Mouse (Mus musculus) left cerebral cortex, adult 2 months (tissue): ENCODE results near the gene Mepce. TPM values are rescaled to one million over a fixed set of nuclear protein-coding genes. Genes with fewer than 3 reads are reported as not detected.
A peak's percentile ranks its signal among the peaks of the same experiment; 100 is the strongest.

ENCODE experiments used
- DNase-seq, 2 experiments: peaks; one replicate each; pipeline ENCODE4 v3.0.0; 2021 to 2022; ENCODE audit warnings: low spot score in 2 of 2, mixed read lengths in 1 of 2; ENCODE audit errors: extremely low spot score in 1 of 2
- H3K27ac ChIP-seq: fragments of 200-600 bp; 2 replicates; pipeline ENCODE4 v1.8.1; 2022
- H3K4me3 ChIP-seq: fragments of 200-600 bp; 2 replicates; pipeline ENCODE4 v1.8.1; 2022
- CTCF ChIP-seq: fragments of 200-600 bp; IDR thresholded peaks from 2 replicates; pipeline ENCODE4 v1.8.1; 2022; ENCODE audit warnings: antibody characterized with exemption, mild to moderate bottlenecking, moderate library complexity
- intact Hi-C: fragments of 180-260 bp; cut with DNase I; formaldehyde crosslinking; loops from one replicate; pipeline ENCODE4 v1.15.1; 2025
- total RNA-seq, 2 experiments: library from RNA; stranded (reverse); gene quantifications; 2 replicates each; pipeline ENCODE4 v1.2.3; 2021

Gene Mepce
- total RNA-seq, 2 experiments from 2014 or later = 40.1 to 45.2 TPM

- TF ChIP-seq CTCF = no peak
- intact Hi-C loops = loop anchor here (5.0 kb wide), 2 partner anchors 213 to 233 kb away; partner anchors contain the start of genes Epo and Gnb2
- peak; percentile 87 to 90 for DNase-seq
- Histone ChIP-seq H3K27ac (peak within 1 kb of the TSS; percentile 66), H3K4me3 (peak within 1 kb of the TSS; percentile 77)
Observed at GRCm38 (mm10) chr5:137745214-137746171, 42.0 kb downstream of the Mepce start, which contains the start of gene Tsc22d4. Tsc22d4 (plus strand) TSS chr5:137745730.

- intact Hi-C loops = no loop called here
- TF ChIP-seq CTCF = no peak
- no peak overlapping the region for H3K27ac ChIP-seq
- H3K4me3 ChIP-seq = no peak overlapping the region
- DNase-seq = no peak
Observed at GRCm38 (mm10) chr5:137744197-137744596, 43.3 kb downstream of the Mepce start.

- Histone ChIP-seq H3K4me3 (no peak overlapping the region), H3K27ac (no peak overlapping the region)
- intact Hi-C loops = no loop called here
- DNase-seq = no peak
- TF ChIP-seq CTCF = no peak
Observed at GRCm38 (mm10) chr5:137742836-137743235, 44.6 kb downstream of the Mepce start.

- no peak overlapping the region; the same call in 1 of the 2 replicates for H3K4me3 ChIP-seq
- intact Hi-C loops = no loop called here
Observed at GRCm38 (mm10) chr5:137742048-137742447, 45.4 kb downstream of the Mepce start.

GRCm38 (mm10) chr5:137741023-137741931, 46.2 kb downstream of the Mepce start, which contains the start of gene Nyap1:
Nyap1 (minus strand) TSS chr5:137741607.
- Histone ChIP-seq H3K27ac (peak within 1 kb of the TSS; percentile 94), H3K4me3 (peak within 1 kb of the TSS; percentile 52)
- peak; percentile 92 for TF ChIP-seq CTCF
- intact Hi-C loops = loop anchor here (2.0 kb wide), 1 partner anchor 58 kb away; no protein-coding TSS in a partner anchor
- DNase-seq = peak; percentile 83 to 87

More at GRCm38 (mm10) chr5:137742048-137742447, 45.4 kb downstream of the Mepce start:
- no peak for TF ChIP-seq CTCF
- no peak overlapping the region; the same call in 1 of the 2 replicates for H3K27ac ChIP-seq
- DNase-seq = no peak

GRCm38 (mm10) chr5:137740506-137740905, 46.9 kb downstream of the Mepce start:
- DNase-seq = no peak
- Histone ChIP-seq H3K4me3 (peak overlapping the region; percentile 52), H3K27ac (peak overlapping the region; percentile 94)
- no peak for TF ChIP-seq CTCF
- intact Hi-C loops = loop anchor here (2.0 kb wide), 1 partner anchor 58 kb away; no protein-coding TSS in a partner anchor

GRCm38 (mm10) chr5:137739471-137739870, 48.0 kb downstream of the Mepce start:
- intact Hi-C loops = no loop called here
- TF ChIP-seq CTCF = no peak
- peak overlapping the region; percentile 52 for H3K4me3 ChIP-seq

GRCm38 (mm10) chr5:137738516-137738915, 48.9 kb downstream of the Mepce start:
- H3K27ac ChIP-seq = 0 out of 2 replicates have a peak overlapping the region, but pooled peaks have one; percentile 36
- intact Hi-C loops = no loop called here
- no peak for DNase-seq
- H3K4me3 ChIP-seq = peak overlapping the region; percentile 19; the same call in 1 of the 2 replicates
- TF ChIP-seq CTCF = peak; percentile 49

More at GRCm38 (mm10) chr5:137739471-137739870, 48.0 kb downstream of the Mepce start:
- no peak for DNase-seq
- no peak overlapping the region; the same call in 1 of the 2 replicates for H3K27ac ChIP-seq

- no peak for TF ChIP-seq CTCF
- intact Hi-C loops = no loop called here
- Histone ChIP-seq H3K4me3 (0 out of 2 replicates have a peak overlapping the region, but pooled peaks have one; percentile 18), H3K27ac (peak overlapping the region; percentile 28; the same call in 1 of the 2 replicates)
- no peak for DNase-seq
Observed at GRCm38 (mm10) chr5:137737400-137737940, 50.0 kb downstream of the Mepce start.

- Histone ChIP-seq H3K4me3 (peak overlapping the region; percentile 33), H3K27ac (peak overlapping the region; percentile 80)
- intact Hi-C loops = no loop called here
- DNase-seq = peak; percentile 81 to 86
- no peak for TF ChIP-seq CTCF
Observed at GRCm38 (mm10) chr5:137734289-137735061, 53.0 kb downstream of the Mepce start.
